Mouse (Mus musculus) ES-Bruce4 (cell line): Measurements from ENCODE around the gene Atg4c.

Experiments used
- CTCF ChIP-seq: IDR thresholded peaks from one replicate; pipeline ENCODE4 v1.8.1; 2011; ENCODE audit warnings: low read depth, low read length
- POLR2A ChIP-seq: IDR thresholded peaks from one replicate; pipeline ENCODE4 v1.8.1; 2011; ENCODE audit warnings: low read length; ENCODE audit not compliant: insufficient read depth

GRCm38 (mm10) chr4:99176841-99177240 is 16.9 kb upstream of the Atg4c start:
- TF ChIP-seq POLR2A (no peak), CTCF (no peak)
